11 mouse cellular contexts compared by ENCODE assay signal in genomic region chr1:162083886-162084478, GRCm38 (mm10).
A peak's percentile ranks its signal among the peaks of the same experiment; 100 is the strongest.
DNase-seq lines count a peak whose midpoint lies in the region; ATAC-seq lines count a peak whose summit lies in the region.
"Had no signal": no experiment of that assay in that cellular context is flagged by ENCODE, and none has a peak within 500 bp of the region (broad histone marks: within the 10 kb centered on the region; RNA-seq: fewer than 3 reads in every experiment).

No protein-coding gene starts in this region.

- H3K4me3 ChIP-seq in heart, embryonic 12.5 days: no peak overlapping the region
- H3K4me3 ChIP-seq in liver, embryonic 11.5 days (ENCODE audit: low read depth, low read length): no peak overlapping the region
- no peak overlapping the region for H3K4me3 ChIP-seq in liver, embryonic 12.5 days
- H3K4me3 ChIP-seq in embryonic facial prominence, embryonic 13.5 days: no peak overlapping the region
- no peak overlapping the region for H3K4me3 ChIP-seq in stomach, embryonic 14.5 days (ENCODE audit: low read depth, low read length)
- H3K4me3 ChIP-seq: forebrain, embryonic 10.5 days had no signal

- intact Hi-C loops in heart, postnatal 10 days (cut with DNase I): no loop called here

- H3K9me3 ChIP-seq in heart, embryonic 12.5 days (replicated peaks): no peaks in the 10 kb centered on the region
- no peaks in the 10 kb centered on the region for H3K9me3 ChIP-seq in liver, embryonic 11.5 days (ENCODE audit: control insufficient read depth, low read length)
- no peaks in the 10 kb centered on the region for H3K9me3 ChIP-seq in liver, embryonic 12.5 days (replicated peaks)
- no peaks in the 10 kb centered on the region for H3K9me3 ChIP-seq in embryonic facial prominence, embryonic 13.5 days
- no peaks in the 10 kb centered on the region for H3K9me3 ChIP-seq in stomach, embryonic 14.5 days (ENCODE audit: control insufficient read depth, low read depth, low read length)
- H3K9me3 ChIP-seq: forebrain, embryonic 10.5 days had no signal

- H3K9ac ChIP-seq in heart, embryonic 12.5 days: no peak overlapping the region
- H3K9ac ChIP-seq in liver, embryonic 11.5 days (ENCODE audit: low read depth, low read length): no peak overlapping the region
- H3K9ac ChIP-seq in liver, embryonic 12.5 days: no peak overlapping the region
- H3K9ac ChIP-seq in embryonic facial prominence, embryonic 13.5 days: 0 out of 2 replicates have a peak overlapping the region, but pooled peaks have one; percentile 33
- 0 out of 2 replicates have a peak overlapping the region, but pooled peaks have one; percentile 6 for H3K9ac ChIP-seq in stomach, embryonic 14.5 days (replicated peaks; ENCODE audit: low read depth, low read length)

- no peak overlapping the region for H3K4me2 ChIP-seq in heart, embryonic 12.5 days
- no peak overlapping the region for H3K4me2 ChIP-seq in liver, embryonic 11.5 days
- no peak overlapping the region for H3K4me2 ChIP-seq in liver, embryonic 12.5 days
- peak overlapping the region; percentile 7; the same call in 1 of the 2 replicates for H3K4me2 ChIP-seq in embryonic facial prominence, embryonic 13.5 days
- H3K4me2 ChIP-seq in stomach, embryonic 14.5 days (replicated peaks; ENCODE audit: low read depth, low read length): 0 out of 2 replicates have a peak overlapping the region, but pooled peaks have one; percentile 7

- ATAC-seq in heart, embryonic 12.5 days (ENCODE audit: insufficient number of reproducible peaks, low FRiP score): no peak
- ATAC-seq in liver, embryonic 11.5 days (replicated peaks; ENCODE audit: low FRiP score): no peak
- ATAC-seq in liver, embryonic 12.5 days: no peak
- no peak for ATAC-seq in embryonic facial prominence, embryonic 13.5 days (ENCODE audit: insufficient number of reproducible peaks, insufficient read depth, low FRiP score, low TSS enrichment, low read depth)
- ATAC-seq in stomach, embryonic 14.5 days (ENCODE audit: insufficient number of reproducible peaks, insufficient read depth, low FRiP score, low read depth): peak; percentile 72; the same call in 1 of the 2 replicates

- 42% methylated on average over 9 of the region's 9 CpGs for WGBS in heart, embryonic 12.5 days
- 65% methylated on average over 9 of the region's 9 CpGs for WGBS in liver, embryonic 11.5 days
- WGBS in liver, embryonic 12.5 days (ENCODE audit: insufficient replicate concordance): 64% methylated on average over 9 of the region's 9 CpGs
- 25% methylated on average over 9 of the region's 9 CpGs for WGBS in embryonic facial prominence, embryonic 13.5 days
- 25% methylated on average over 9 of the region's 9 CpGs for WGBS in stomach, embryonic 14.5 days

- peak overlapping the region; percentile 38; the same call in 1 of the 2 replicates for H3K27ac ChIP-seq in heart, embryonic 12.5 days (ENCODE audit: poor library complexity, severe bottlenecking)
- 0 out of 2 replicates have a peak overlapping the region, but pooled peaks have one; percentile 57 for H3K27ac ChIP-seq in liver, embryonic 11.5 days (ENCODE audit: low read depth, low read length)
- H3K27ac ChIP-seq in liver, embryonic 12.5 days: no peak overlapping the region
- peak overlapping the region; percentile 84 for H3K27ac ChIP-seq in embryonic facial prominence, embryonic 13.5 days
- H3K27ac ChIP-seq in stomach, embryonic 14.5 days (ENCODE audit: low read length): peak overlapping the region; percentile 97
- H3K27ac ChIP-seq: forebrain, embryonic 10.5 days had no signal

- H3K36me3 ChIP-seq in heart, embryonic 12.5 days: no peaks in the 10 kb centered on the region
- no peaks in the 10 kb centered on the region for H3K36me3 ChIP-seq in liver, embryonic 11.5 days (ENCODE audit: control insufficient read depth, insufficient read depth, low read length)
- no peaks in the 10 kb centered on the region for H3K36me3 ChIP-seq in liver, embryonic 12.5 days
- no peaks in the 10 kb centered on the region for H3K36me3 ChIP-seq in embryonic facial prominence, embryonic 13.5 days
- H3K36me3 ChIP-seq in stomach, embryonic 14.5 days (ENCODE audit: control insufficient read depth, insufficient read depth, low read length): no peaks in the 10 kb centered on the region
- H3K36me3 ChIP-seq: forebrain, embryonic 10.5 days had no signal

- H3K27me3 ChIP-seq in heart, embryonic 12.5 days (replicated peaks): no peaks in the 10 kb centered on the region
- no peaks in the 10 kb centered on the region for H3K27me3 ChIP-seq in liver, embryonic 11.5 days (replicated peaks; ENCODE audit: control insufficient read depth, insufficient read depth, low read length)
- H3K27me3 ChIP-seq in liver, embryonic 12.5 days (replicated peaks): no peaks in the 10 kb centered on the region
- H3K27me3 ChIP-seq in embryonic facial prominence, embryonic 13.5 days: no peaks in the 10 kb centered on the region
- H3K27me3 ChIP-seq in stomach, embryonic 14.5 days (ENCODE audit: control insufficient read depth, insufficient read depth, low read length): no peaks in the 10 kb centered on the region

- no peak for DNase-seq in heart, postnatal 10 days
- DNase-seq in liver, embryonic 11.5 days (ENCODE audit: low spot score): no peak
- DNase-seq in thymus, postnatal 25 days: no peak
- DNase-seq in ovary, postnatal 14 days (ENCODE audit: low spot score): no peak
- DNase-seq: cerebellum, postnatal 36 days; gastrocnemius, postnatal 14 days had no signal

- H3K4me1 ChIP-seq in heart, embryonic 12.5 days (replicated peaks): peaks cover 6% of the 10 kb centered on the region; the same call in 1 of the 2 replicates
- H3K4me1 ChIP-seq in liver, embryonic 11.5 days (replicated peaks; ENCODE audit: control insufficient read depth, insufficient read depth, low read length): no peaks in the 10 kb centered on the region; the same call in 1 of the 2 replicates
- no peaks in the 10 kb centered on the region for H3K4me1 ChIP-seq in liver, embryonic 12.5 days
- H3K4me1 ChIP-seq in embryonic facial prominence, embryonic 13.5 days: peaks cover 32% of the 10 kb centered on the region
- peaks cover 14% of the 10 kb centered on the region; the same call in 1 of the 2 replicates for H3K4me1 ChIP-seq in stomach, embryonic 14.5 days (ENCODE audit: control insufficient read depth, insufficient read depth, low read length)
- H3K4me1 ChIP-seq: forebrain, embryonic 10.5 days had no signal

Comparison
In these comparisons a context has a peak if more than half of its experiments do, and no peak if none do; other contexts are left out.
1. H3K4me2 ChIP-seq: peak in embryonic facial prominence, embryonic 13.5 days (single experiment) and stomach, embryonic 14.5 days (single experiment); none in heart, embryonic 12.5 days (single experiment), liver, embryonic 11.5 days (single experiment) and liver, embryonic 12.5 days (single experiment).
2. H3K9ac ChIP-seq: peak in embryonic facial prominence, embryonic 13.5 days (single experiment) and stomach, embryonic 14.5 days (single experiment); none in heart, embryonic 12.5 days (single experiment), liver, embryonic 11.5 days (single experiment) and liver, embryonic 12.5 days (single experiment).